Mouse (Mus musculus) C2C12 (cell line): ENCODE data around the gene Nutm1. TPM values are rescaled to one million over a fixed set of nuclear protein-coding genes. Genes with fewer than 3 reads are reported as not detected.

Source experiments
- H3K27me3 ChIP-seq: one replicate; pipeline ENCODE4 v1.6.1; 2011; ENCODE audit not compliant: control insufficient read depth, insufficient read depth, insufficient read length
- H3K36me3 ChIP-seq: one replicate; pipeline ENCODE4 v1.6.1; 2011; ENCODE audit not compliant: control insufficient read depth, insufficient read depth
- H3K4me3 ChIP-seq: one replicate; pipeline ENCODE4 v1.5.1; 2011; ENCODE audit warnings: mild to moderate bottlenecking, control low read depth; ENCODE audit not compliant: poor library complexity, insufficient read depth, severe bottlenecking
- H3K79me2 ChIP-seq: one replicate; pipeline ENCODE4 v1.6.1; 2011; ENCODE audit not compliant: control insufficient read depth, insufficient read depth
- H3K79me3 ChIP-seq: one replicate; pipeline ENCODE4 v1.6.1; 2011; ENCODE audit warnings: low read depth, control low read depth
- H3ac ChIP-seq: one replicate; pipeline ENCODE3; 2011; ENCODE audit warnings: low read depth; ENCODE audit not compliant: control insufficient read depth, insufficient read length
- CEBPB ChIP-seq: IDR thresholded peaks from one replicate; pipeline ENCODE4 v1.6.1; 2011; ENCODE audit warnings: low read depth, mild to moderate bottlenecking, control low read depth, moderate library complexity
- CTCF ChIP-seq: IDR thresholded peaks from one replicate; pipeline ENCODE4 v1.5.1; 2011; ENCODE audit not compliant: control insufficient read depth, insufficient read depth, insufficient read length
- FOSL1 ChIP-seq: IDR thresholded peaks from one replicate; pipeline ENCODE4 v1.8.0; 2011; ENCODE audit warnings: mild to moderate bottlenecking, low read length; ENCODE audit not compliant: poor library complexity, insufficient read depth, severe bottlenecking
- MAX ChIP-seq: IDR thresholded peaks from one replicate; pipeline ENCODE4 v1.6.1; 2011; ENCODE audit warnings: mild to moderate bottlenecking, control low read depth
- MYOD1 ChIP-seq: IDR thresholded peaks from one replicate; pipeline ENCODE4 v1.6.1; 2011; ENCODE audit warnings: low read depth; ENCODE audit not compliant: control insufficient read depth, insufficient read length
- MYOG ChIP-seq: IDR thresholded peaks from one replicate; pipeline ENCODE4 v1.6.1; 2011; ENCODE audit not compliant: control insufficient read depth, insufficient read length; ENCODE audit errors: extremely low read depth
- USF1 ChIP-seq: IDR thresholded peaks from one replicate; pipeline ENCODE4 v1.6.1; 2011; ENCODE audit warnings: low read depth, mild to moderate bottlenecking, control low read depth, moderate library complexity
- polyA plus RNA-seq: library from polyadenylated mRNA; unstranded; fragments of >200 nt; fragmentation: generic; extraction: Trizol; gene quantifications from one replicate; pipeline ENCODE4 v1.2.1, GENCODE M21; 2012; ENCODE audit warnings: missing spikeins

Nutm1 gene
- polyA plus RNA-seq, 1 experiment: 0.02 TPM

- H3ac ChIP-seq: peak within 1 kb of the TSS; percentile 91
- H3K79me3 ChIP-seq: peaks cover 15% of the 10 kb centered on the region
- no peaks in the 10 kb centered on the region for H3K36me3 ChIP-seq
- H3K4me3 ChIP-seq: peak within 1 kb of the TSS; percentile 75
- no peaks in the 10 kb centered on the region for H3K27me3 ChIP-seq
- TF ChIP-seq USF1: peak; percentile 51
- peak; percentile 40 for TF ChIP-seq MAX
- no peak for TF ChIP-seq MYOD1
- H3K79me2 ChIP-seq: peaks cover 36% of the 10 kb centered on the region
Observed at GRCm38 (mm10) chr2:112265448-112266241, 6.6 kb upstream of the Nutm1 start, which contains the start of gene Slc12a6. Slc12a6 (plus strand) TSS chr2:112265825.

- Histone ChIP-seq H3ac (no peak overlapping the region), H3K79me2 (peaks cover 36% of the 10 kb centered on the region), H3K4me3 (no peak overlapping the region), H3K79me3 (peaks cover 15% of the 10 kb centered on the region), H3K27me3 (no peaks in the 10 kb centered on the region), H3K36me3 (no peaks in the 10 kb centered on the region)
- TF ChIP-seq CTCF (no peak), MYOG (no peak), MYOD1 (no peak), CEBPB (no peak), MAX (no peak), USF1 (no peak), FOSL1 (no peak)
Observed at GRCm38 (mm10) chr2:112264364-112264763, 5.3 kb upstream of the Nutm1 start.

- Histone ChIP-seq H3K4me3 (peak overlapping the region; percentile 64), H3K79me2 (peaks cover 36% of the 10 kb centered on the region), H3ac (peak overlapping the region; percentile 41), H3K79me3 (peaks cover 14% of the 10 kb centered on the region), H3K27me3 (no peaks in the 10 kb centered on the region), H3K36me3 (no peaks in the 10 kb centered on the region)
- TF ChIP-seq MYOD1: no peak
- no peak for TF ChIP-seq FOSL1
- no peak for TF ChIP-seq CEBPB
- no peak for TF ChIP-seq MYOG
Observed at GRCm38 (mm10) chr2:112262779-112263295, 3.7 kb upstream of the Nutm1 start.

GRCm38 (mm10) chr2:112261748-112262653 lies 2.9 kb upstream of the Nutm1 start, which contains the start of gene Nop10:
Nop10 (plus strand) TSS chr2:112261926.
- Histone ChIP-seq H3K79me3 (peaks cover 14% of the 10 kb centered on the region), H3K27me3 (no peaks in the 10 kb centered on the region), H3K4me3 (peak within 1 kb of the TSS; percentile 64), H3ac (peak within 1 kb of the TSS; percentile 70), H3K36me3 (no peaks in the 10 kb centered on the region), H3K79me2 (peaks cover 35% of the 10 kb centered on the region)
- TF ChIP-seq CEBPB: no peak
- TF ChIP-seq MAX: peak; percentile 81
- TF ChIP-seq CTCF: peak; percentile 47
- TF ChIP-seq MYOG: no peak
- no peak for TF ChIP-seq MYOD1
- TF ChIP-seq USF1: peak; percentile 14
- no peak for TF ChIP-seq FOSL1

DNA sequence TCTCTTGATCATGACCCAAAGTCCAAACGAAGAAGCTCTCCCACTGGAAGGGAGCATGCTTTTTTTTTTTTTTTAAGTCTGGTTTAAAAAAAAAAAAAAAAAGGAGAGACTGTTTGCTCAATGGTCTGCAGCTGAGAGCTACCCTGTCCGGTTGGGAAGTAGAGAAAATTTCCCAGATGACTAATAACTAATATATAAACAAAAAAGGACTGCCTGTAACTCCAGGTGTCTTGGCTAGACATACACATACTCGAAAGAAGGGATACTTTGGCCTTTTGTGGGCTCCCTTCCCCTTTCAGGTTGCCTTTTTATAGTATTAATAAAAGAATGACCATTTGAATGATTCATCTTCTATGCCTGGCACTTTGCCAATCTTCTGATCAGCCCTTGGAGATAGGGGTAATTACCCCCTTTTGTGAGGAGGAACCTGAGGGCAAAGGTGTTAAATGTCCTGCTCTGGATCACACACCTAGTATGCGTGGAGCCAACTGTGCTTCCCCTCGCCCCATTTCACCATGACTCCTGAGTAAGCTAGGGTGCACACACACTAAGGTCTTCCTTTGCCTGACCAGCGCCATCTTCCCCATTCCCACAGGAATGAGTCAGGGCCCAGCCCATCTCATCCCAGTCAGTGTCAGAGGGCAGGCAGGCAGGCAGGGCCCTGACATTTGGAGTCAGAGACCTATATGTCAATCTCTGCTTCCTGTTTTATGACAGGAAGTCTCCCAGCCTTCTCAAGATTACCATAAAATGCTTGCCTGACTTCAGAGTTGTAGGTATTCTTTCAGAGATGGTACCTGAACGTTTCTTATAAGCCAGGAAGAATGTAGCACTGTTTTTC lies 4.2 kb downstream of the Nutm1 start:
- no peaks in the 10 kb centered on the region for H3K36me3 ChIP-seq
- no peaks in the 10 kb centered on the region for H3K79me2 ChIP-seq
- H3K4me3 ChIP-seq: no peak overlapping the region
- H3K79me3 ChIP-seq: no peaks in the 10 kb centered on the region
- TF ChIP-seq CTCF (no peak), CEBPB (no peak), MYOG (no peak), MAX (no peak), MYOD1 (no peak), FOSL1 (no peak), USF1 (no peak)
- H3ac ChIP-seq: no peak overlapping the region
- no peaks in the 10 kb centered on the region for H3K27me3 ChIP-seq
